Mouse (Mus musculus) embryonic facial prominence, embryonic 15.5 days (tissue): ENCODE data around the gene Calcrl. TPM values are rescaled to one million over a fixed set of nuclear protein-coding genes. Genes with fewer than 3 reads are reported as not detected.

Experiments
- ATAC-seq: fragments of 200-750 bp; cut with Nextera tagmentation; 2 replicates; pipeline ENCODE4 v1.8.0; 2017; ENCODE audit warnings: low read depth, moderate TSS enrichment; ENCODE audit not compliant: insufficient number of reproducible peaks, low FRiP score, low TSS enrichment
- H3K27ac ChIP-seq: fragments of 300-500 bp; sonication (generic); replicated peaks from 2 replicates; pipeline ENCODE4 v1.5.1; 2015; ENCODE audit warnings: mild to moderate bottlenecking, inconsistent platforms
- H3K27me3 ChIP-seq: fragments of 300-500 bp; sonication (generic); 2 replicates; pipeline ENCODE4 v1.6.1; 2015; ENCODE audit warnings: inconsistent platforms
- H3K36me3 ChIP-seq: fragments of 300-500 bp; sonication (generic); 2 replicates; pipeline ENCODE4 v1.6.1; 2015; ENCODE audit warnings: mild to moderate bottlenecking, inconsistent platforms
- H3K4me1 ChIP-seq: fragments of 300-500 bp; sonication (generic); 2 replicates; pipeline ENCODE4 v1.6.1; 2015; ENCODE audit warnings: inconsistent platforms
- H3K4me2 ChIP-seq: fragments of 300-500 bp; sonication (generic); replicated peaks from 2 replicates; pipeline ENCODE4 v1.6.1; 2015; ENCODE audit warnings: mild to moderate bottlenecking, inconsistent platforms
- H3K4me3 ChIP-seq: fragments of 300-500 bp; sonication (generic); replicated peaks from 2 replicates; pipeline ENCODE4 v1.5.1; 2015; ENCODE audit warnings: mild to moderate bottlenecking, inconsistent platforms
- H3K9ac ChIP-seq: fragments of 300-500 bp; sonication (generic); 2 replicates; pipeline ENCODE4 v1.6.1; 2015; ENCODE audit warnings: inconsistent platforms
- H3K9me3 ChIP-seq: fragments of 300-500 bp; sonication (generic); replicated peaks from 2 replicates; pipeline ENCODE4 v1.6.1; 2016; ENCODE audit warnings: inconsistent platforms
- WGBS: fragments of 180-500 bp; shearing (Covaris S2); methylation state at CpG from one replicate; pipeline ENCODE4 v1.1.7; 2015; 5-methylcytosine and 5-hydroxymethylcytosine counted together
- polyA plus RNA-seq: library from polyadenylated mRNA; unstranded; fragments of >200 nt; fragmentation: Nextera tagmentation; extraction: Ambion mirVana; gene quantifications from 2 replicates; pipeline ENCODE4 v1.2.1, GENCODE M21; 2015

Calcrl gene
- polyA plus RNA-seq, 1 experiment from 2014 or later = 22.2 TPM

DNA sequence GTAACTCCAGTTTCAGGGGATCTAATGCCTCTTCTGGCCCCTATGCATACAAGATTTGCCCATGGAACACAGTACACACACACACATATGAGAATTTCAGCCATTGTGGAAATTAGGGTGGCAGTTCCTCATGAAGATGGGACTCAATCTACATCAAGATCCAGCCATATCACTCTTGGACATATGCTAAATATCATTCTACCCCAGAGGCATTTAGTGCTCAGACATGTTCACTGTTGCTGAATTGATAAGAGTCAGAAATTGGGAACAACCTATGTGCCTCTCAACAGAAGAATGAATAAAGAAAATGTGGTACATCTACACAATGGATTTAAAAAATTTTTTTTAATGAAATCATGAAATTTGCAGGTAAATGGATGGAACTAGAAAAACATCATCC lies 58.5 kb downstream of the Calcrl start:
- H3K4me3 ChIP-seq = no peak overlapping the region
- H3K4me2 ChIP-seq = no peak overlapping the region
- no peak overlapping the region for H3K27ac ChIP-seq
- no peaks in the 10 kb centered on the region for H3K9me3 ChIP-seq
- H3K9ac ChIP-seq = no peak overlapping the region
- H3K27me3 ChIP-seq = no peaks in the 10 kb centered on the region
- no peaks in the 10 kb centered on the region for H3K4me1 ChIP-seq
- H3K36me3 ChIP-seq = no peaks in the 10 kb centered on the region
- ATAC-seq = no peak

GRCm38 (mm10) chr2:84365266-84365665 lies 59.9 kb downstream of the Calcrl start:
- Histone ChIP-seq H3K4me3 (no peak overlapping the region), H3K27ac (no peak overlapping the region), H3K36me3 (no peaks in the 10 kb centered on the region), H3K4me1 (no peaks in the 10 kb centered on the region), H3K4me2 (no peak overlapping the region), H3K27me3 (no peaks in the 10 kb centered on the region), H3K9me3 (no peaks in the 10 kb centered on the region), H3K9ac (no peak overlapping the region)
- no peak for ATAC-seq
- 77% methylated on average over 3 of the region's 3 CpGs for WGBS

DNA sequence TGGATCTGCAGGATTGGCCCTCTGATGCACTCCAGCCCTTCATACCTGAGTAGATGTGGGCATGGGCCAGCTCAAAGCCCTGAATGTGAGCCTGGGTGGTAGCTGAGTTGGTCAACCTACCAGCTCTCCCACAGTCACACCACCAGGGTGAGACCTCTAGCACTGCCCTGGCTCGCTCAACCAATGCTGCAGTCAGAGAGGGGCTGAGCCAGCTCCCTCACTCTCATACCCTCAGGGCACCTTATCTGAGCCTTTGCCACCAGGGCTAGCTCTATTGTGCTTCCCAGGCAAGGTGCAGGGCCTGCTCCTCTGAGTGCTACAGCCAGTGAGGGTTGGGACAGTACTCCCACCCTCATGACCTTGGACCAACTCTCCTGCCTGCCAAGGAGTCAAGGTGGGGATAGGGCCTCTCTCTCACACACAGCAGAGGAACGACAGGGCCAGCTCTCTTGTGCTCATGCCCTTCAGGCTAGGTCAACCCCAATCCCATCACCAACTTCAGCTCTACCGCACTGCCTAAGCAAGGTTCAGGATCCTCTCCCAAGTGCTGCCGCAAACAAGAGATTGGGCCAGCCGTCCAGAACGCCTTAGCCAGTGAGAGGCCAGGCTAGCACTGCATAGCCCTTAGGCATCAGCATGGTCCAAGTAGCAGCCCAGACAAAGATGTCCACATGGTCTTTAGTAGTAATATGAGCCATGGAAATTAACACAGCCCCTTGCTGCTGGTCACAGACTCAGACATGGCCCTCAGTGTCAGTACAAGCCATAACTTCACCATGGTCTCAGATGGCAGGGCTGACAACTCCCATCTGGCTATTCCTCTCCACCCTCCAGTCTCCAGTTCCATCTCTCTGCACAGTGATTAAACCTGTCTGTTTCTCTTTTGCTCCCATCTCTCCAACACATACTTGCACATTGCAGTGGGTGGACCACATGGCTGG lies 62.2 kb downstream of the Calcrl start:
- H3K27ac ChIP-seq = no peak overlapping the region
- no peaks in the 10 kb centered on the region for H3K9me3 ChIP-seq
- H3K4me3 ChIP-seq = no peak overlapping the region
- ATAC-seq = no peak
- no peaks in the 10 kb centered on the region for H3K4me1 ChIP-seq
- no peak overlapping the region for H3K4me2 ChIP-seq
- no peaks in the 10 kb centered on the region for H3K36me3 ChIP-seq
- 88% methylated on average over 6 of the region's 6 CpGs for WGBS
- H3K27me3 ChIP-seq = no peaks in the 10 kb centered on the region
- H3K9ac ChIP-seq = no peak overlapping the region

GRCm38 (mm10) chr2:84358690-84359343 lies 66.4 kb downstream of the Calcrl start:
- Histone ChIP-seq H3K4me2 (no peak overlapping the region), H3K36me3 (no peaks in the 10 kb centered on the region), H3K4me3 (no peak overlapping the region), H3K4me1 (no peaks in the 10 kb centered on the region), H3K27me3 (no peaks in the 10 kb centered on the region), H3K9ac (no peak overlapping the region), H3K9me3 (no peaks in the 10 kb centered on the region), H3K27ac (no peak overlapping the region)
- no peak for ATAC-seq
- WGBS = 54% methylated on average over 3 of the region's 3 CpGs

- no peaks in the 10 kb centered on the region for H3K27me3 ChIP-seq
Observed at GRCm38 (mm10) chr2:84355281-84355680, 69.9 kb downstream of the Calcrl start.

DNA sequence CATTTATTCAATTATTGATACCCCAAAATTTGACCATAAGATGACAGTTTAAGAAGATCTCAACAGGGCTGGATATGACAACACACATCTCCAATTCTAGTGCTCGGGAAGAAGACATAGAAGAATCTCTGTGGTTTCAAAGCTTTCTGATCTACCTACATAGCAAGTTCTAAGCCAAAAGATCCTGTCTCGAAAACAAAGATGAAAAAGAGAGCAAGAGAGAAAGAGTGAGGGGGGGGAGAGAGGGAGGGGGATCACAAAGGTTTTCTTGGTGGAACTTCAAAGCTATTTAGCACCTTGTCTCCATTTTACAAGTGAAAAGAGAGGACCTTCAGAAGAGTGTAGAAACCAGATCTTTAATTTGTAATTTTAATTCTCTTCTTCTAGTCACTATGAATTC lies 77.8 kb downstream of the Calcrl start:
- no peaks in the 10 kb centered on the region for H3K36me3 ChIP-seq
- H3K9ac ChIP-seq = no peak overlapping the region
- H3K9me3 ChIP-seq = no peaks in the 10 kb centered on the region
- no peak overlapping the region for H3K4me2 ChIP-seq
- no peaks in the 10 kb centered on the region for H3K4me1 ChIP-seq
- ATAC-seq = no peak
- H3K27ac ChIP-seq = no peak overlapping the region
- H3K27me3 ChIP-seq = no peaks in the 10 kb centered on the region
- 79% methylated on average over 2 of the region's 2 CpGs for WGBS
- no peak overlapping the region for H3K4me3 ChIP-seq

More at GRCm38 (mm10) chr2:84355281-84355680, 69.9 kb downstream of the Calcrl start:
- H3K4me2 ChIP-seq = no peak overlapping the region
- H3K36me3 ChIP-seq = no peaks in the 10 kb centered on the region
- 76% methylated on average over 4 of the region's 4 CpGs for WGBS
- no peak for ATAC-seq
- H3K9ac ChIP-seq = no peak overlapping the region
- no peaks in the 10 kb centered on the region for H3K9me3 ChIP-seq
- no peak overlapping the region for H3K4me3 ChIP-seq
- H3K27ac ChIP-seq = no peak overlapping the region
- no peaks in the 10 kb centered on the region for H3K4me1 ChIP-seq

GRCm38 (mm10) chr2:84343756-84344155 lies 81.5 kb downstream of the Calcrl start:
- WGBS = 45% methylated on average over 2 of the region's 2 CpGs
- Histone ChIP-seq H3K4me2 (no peak overlapping the region), H3K4me1 (no peaks in the 10 kb centered on the region), H3K9me3 (no peaks in the 10 kb centered on the region), H3K27ac (no peak overlapping the region), H3K4me3 (no peak overlapping the region), H3K9ac (no peak overlapping the region), H3K36me3 (no peaks in the 10 kb centered on the region), H3K27me3 (no peaks in the 10 kb centered on the region)
- ATAC-seq = no peak

GRCm38 (mm10) chr2:84337774-84338450 lies 87.3 kb downstream of the Calcrl start:
- Histone ChIP-seq H3K4me3 (no peak overlapping the region), H3K4me1 (no peaks in the 10 kb centered on the region), H3K9ac (no peak overlapping the region), H3K27me3 (no peaks in the 10 kb centered on the region), H3K4me2 (no peak overlapping the region), H3K27ac (no peak overlapping the region), H3K36me3 (no peaks in the 10 kb centered on the region), H3K9me3 (no peaks in the 10 kb centered on the region)
- WGBS = 87% methylated on average over 1 of the region's 1 CpGs
- no peak for ATAC-seq

GRCm38 (mm10) chr2:84336331-84336730 lies 88.9 kb downstream of the Calcrl start:
- no peak overlapping the region for H3K9ac ChIP-seq
- no peak overlapping the region for H3K27ac ChIP-seq
- WGBS = 67% methylated on average over 4 of the region's 4 CpGs
- H3K27me3 ChIP-seq = no peaks in the 10 kb centered on the region
- H3K36me3 ChIP-seq = no peaks in the 10 kb centered on the region
- H3K9me3 ChIP-seq = no peaks in the 10 kb centered on the region
- no peaks in the 10 kb centered on the region for H3K4me1 ChIP-seq
- no peak overlapping the region for H3K4me2 ChIP-seq
- ATAC-seq = no peak
- no peak overlapping the region for H3K4me3 ChIP-seq

DNA sequence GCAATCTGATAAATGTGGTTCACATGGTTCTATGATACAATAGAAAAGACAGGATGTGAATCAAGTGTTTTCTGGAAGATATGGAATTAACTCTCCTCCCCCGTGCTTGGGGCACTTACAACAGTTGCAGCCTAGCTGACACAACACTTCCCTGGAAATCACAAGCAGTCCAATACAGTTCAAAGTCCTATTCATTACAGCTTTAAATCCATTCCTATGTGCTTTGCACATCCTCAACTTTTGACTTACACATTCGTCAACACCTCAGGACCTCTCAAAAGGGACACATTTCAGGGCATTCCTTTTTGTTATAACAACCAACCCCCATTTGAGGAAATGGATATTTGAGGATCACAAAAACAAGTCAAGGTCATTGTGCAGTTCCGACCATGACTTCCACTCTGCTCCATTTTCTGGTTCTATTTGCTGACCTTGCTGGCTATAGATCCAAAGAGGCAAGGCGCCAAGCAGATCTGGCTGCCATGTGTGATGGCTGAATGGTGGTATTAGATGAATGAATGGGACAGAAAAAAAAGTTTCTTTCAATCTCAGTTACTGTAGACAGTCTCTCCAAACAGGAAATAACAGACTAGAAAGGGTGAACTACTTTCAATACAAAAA lies 108.9 kb downstream of the Calcrl start:
- H3K9ac ChIP-seq = no peak overlapping the region
- no peaks in the 10 kb centered on the region for H3K9me3 ChIP-seq
- no peak for ATAC-seq
- H3K4me2 ChIP-seq = no peak overlapping the region
- no peaks in the 10 kb centered on the region for H3K4me1 ChIP-seq
- no peaks in the 10 kb centered on the region for H3K36me3 ChIP-seq
- no peak overlapping the region for H3K27ac ChIP-seq
- no peak overlapping the region for H3K4me3 ChIP-seq
- H3K27me3 ChIP-seq = no peaks in the 10 kb centered on the region
- 76% methylated on average over 4 of the region's 4 CpGs for WGBS

GRCm38 (mm10) chr2:84296517-84296916 lies 128.7 kb downstream of the Calcrl start:
- no peaks in the 10 kb centered on the region for H3K36me3 ChIP-seq
- no peak overlapping the region for H3K4me3 ChIP-seq
- ATAC-seq = no peak
- WGBS = 45% methylated on average over 5 of the region's 5 CpGs
- no peaks in the 10 kb centered on the region for H3K27me3 ChIP-seq
- H3K9ac ChIP-seq = no peak overlapping the region
- no peak overlapping the region for H3K27ac ChIP-seq
- H3K4me1 ChIP-seq = no peaks in the 10 kb centered on the region
- no peak overlapping the region for H3K4me2 ChIP-seq
- no peaks in the 10 kb centered on the region for H3K9me3 ChIP-seq
